Mouse (Mus musculus): ENCODE measurements around the gene Pmepa1. TPM values are rescaled to one million over a fixed set of nuclear protein-coding genes. Genes with fewer than 3 reads are reported as not detected.
A peak's percentile ranks its signal among the peaks of the same experiment; 100 is the strongest.

Pmepa1 gene
- polyA plus RNA-seq, 1 experiment from 2014 or later: 1.2 TPM

DNA sequence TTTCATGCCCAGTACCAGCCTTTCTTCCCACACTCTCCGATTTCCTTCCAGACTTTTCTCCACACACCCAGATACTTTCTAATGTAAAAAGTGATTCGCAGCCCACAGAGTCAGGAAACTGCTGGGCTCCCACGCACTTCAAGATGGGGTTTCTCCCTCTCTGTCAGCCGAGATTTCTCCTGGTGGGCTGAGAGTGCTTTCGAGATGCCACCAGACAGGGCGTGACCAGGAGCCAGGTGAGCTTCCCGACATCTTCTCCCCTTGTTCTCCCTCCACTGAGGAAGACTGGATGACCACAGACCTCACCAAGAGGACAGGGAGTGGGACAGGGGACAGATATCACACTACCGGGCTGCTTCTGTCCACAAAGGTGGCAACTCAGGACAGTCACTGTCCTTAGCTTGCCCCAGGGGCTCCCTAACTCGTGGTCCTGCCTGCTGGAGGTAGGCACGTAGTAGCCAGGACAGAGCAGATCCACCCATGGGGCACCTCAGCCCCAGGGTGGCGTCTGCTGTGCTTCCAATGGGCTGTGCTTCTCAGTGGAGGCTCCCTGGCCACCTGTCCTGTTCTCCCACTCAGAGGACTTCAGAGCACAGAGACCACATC is 91.8 kb downstream of the Pmepa1 start:
- H3K4me1 ChIP-seq: peaks cover 3% of the 10 kb centered on the region; the same call in 1 of the 2 replicates
- H3K36me3 ChIP-seq: no peaks in the 10 kb centered on the region
- H3K9me3 ChIP-seq (replicated peaks): no peaks in the 10 kb centered on the region
- peaks cover 15% of the 10 kb centered on the region for H3K27me3 ChIP-seq (ENCODE audit: low read depth, poor library complexity, severe bottlenecking)
- peak; percentile 10 for DNase-seq (ENCODE audit: low spot score)
- H3K4me3 ChIP-seq: no peak overlapping the region
- 68% methylated on average over 11 of the region's 11 CpGs for WGBS
- H3K27ac ChIP-seq (replicated peaks): no peak overlapping the region

DNA sequence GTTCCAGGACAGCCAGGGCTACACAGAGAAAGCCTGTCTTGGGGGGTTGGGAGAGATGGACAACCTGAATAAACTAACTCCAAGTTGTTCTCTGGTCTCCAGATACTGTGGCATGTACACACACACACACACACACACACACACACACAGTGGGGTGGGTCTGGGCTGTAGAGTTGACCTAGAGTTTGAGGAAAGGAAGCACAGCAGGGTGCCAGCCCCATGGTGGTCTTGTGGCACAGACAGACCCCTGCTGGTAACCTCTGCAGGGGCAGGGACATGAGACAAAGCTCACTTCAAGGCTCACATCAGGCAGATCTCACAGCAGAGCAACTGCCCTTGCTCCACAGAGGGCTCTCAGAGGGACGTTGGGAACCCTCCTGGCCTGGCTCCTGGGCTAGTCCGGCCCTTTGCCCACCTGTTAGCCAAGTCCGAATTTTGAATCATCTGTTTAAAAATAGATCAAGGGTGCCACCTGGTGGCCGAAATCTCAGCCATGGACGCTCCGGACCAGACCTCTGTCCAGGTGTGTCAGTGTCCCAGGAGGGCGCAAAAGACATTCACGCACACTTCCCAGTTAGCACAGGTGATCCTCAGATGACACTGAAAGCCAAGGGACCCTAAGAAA is 92.4 kb downstream of the Pmepa1 start:
- WGBS: 15% methylated on average over 8 of the region's 8 CpGs
- H3K36me3 ChIP-seq: no peaks in the 10 kb centered on the region
- DNase-seq (ENCODE audit: low spot score): peak; percentile 69

GRCm38 (mm10) chr2:173183311-173183710 is 93.0 kb downstream of the Pmepa1 start:
- no peak overlapping the region for H3K4me3 ChIP-seq
- DNase-seq (ENCODE audit: low spot score): peak; percentile 11
- H3K36me3 ChIP-seq: no peaks in the 10 kb centered on the region
- H3K4me1 ChIP-seq: peaks cover 3% of the 10 kb centered on the region; the same call in 1 of the 2 replicates
- peaks cover 15% of the 10 kb centered on the region for H3K27me3 ChIP-seq (ENCODE audit: low read depth, poor library complexity, severe bottlenecking)
- WGBS: 89% methylated on average over 10 of the region's 10 CpGs
- H3K9me3 ChIP-seq (replicated peaks): no peaks in the 10 kb centered on the region
- no peak overlapping the region for H3K27ac ChIP-seq (replicated peaks)

More for the DNA sequence above, 92.4 kb downstream of the Pmepa1 start:
- Histone ChIP-seq H3K4me3 (no peak overlapping the region), H3K27me3 (ENCODE audit: low read depth, poor library complexity, severe bottlenecking) (peaks cover 15% of the 10 kb centered on the region), H3K4me1 (peaks cover 3% of the 10 kb centered on the region; the same call in 1 of the 2 replicates), H3K27ac (replicated peaks) (no peak overlapping the region), H3K9me3 (replicated peaks) (no peaks in the 10 kb centered on the region)

DNA sequence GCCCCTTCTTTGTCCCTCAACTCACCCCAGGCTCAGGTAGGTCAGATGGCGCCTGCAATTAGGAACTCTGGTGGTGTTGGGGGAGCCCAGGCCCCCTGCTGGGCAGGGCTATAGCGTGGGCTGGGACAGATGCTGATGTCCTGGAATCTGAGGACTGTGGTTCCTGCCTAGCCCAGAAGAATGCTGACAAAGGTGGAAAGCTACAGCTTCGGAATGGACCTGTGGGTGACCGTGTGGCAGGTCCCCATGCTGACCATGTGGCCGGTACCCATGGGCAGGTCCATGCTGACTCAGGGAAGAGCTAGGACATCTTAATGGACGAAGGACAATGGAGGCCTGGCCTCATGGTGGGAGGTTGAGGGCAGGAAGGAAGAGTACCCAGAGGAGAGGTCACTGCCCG is 93.5 kb downstream of the Pmepa1 start:
- H3K27me3 ChIP-seq (ENCODE audit: low read depth, poor library complexity, severe bottlenecking): peaks cover 15% of the 10 kb centered on the region
- peaks cover 3% of the 10 kb centered on the region; the same call in 1 of the 2 replicates for H3K4me1 ChIP-seq
- peak; percentile 9 for DNase-seq (ENCODE audit: low spot score)
- WGBS: 77% methylated on average over 7 of the region's 7 CpGs
- 0 out of 2 replicates have a peak overlapping the region, but pooled peaks have one; percentile 13 for H3K27ac ChIP-seq (replicated peaks)
- H3K4me3 ChIP-seq: no peak overlapping the region
- H3K36me3 ChIP-seq: no peaks in the 10 kb centered on the region
- no peaks in the 10 kb centered on the region for H3K9me3 ChIP-seq (replicated peaks)

DNA sequence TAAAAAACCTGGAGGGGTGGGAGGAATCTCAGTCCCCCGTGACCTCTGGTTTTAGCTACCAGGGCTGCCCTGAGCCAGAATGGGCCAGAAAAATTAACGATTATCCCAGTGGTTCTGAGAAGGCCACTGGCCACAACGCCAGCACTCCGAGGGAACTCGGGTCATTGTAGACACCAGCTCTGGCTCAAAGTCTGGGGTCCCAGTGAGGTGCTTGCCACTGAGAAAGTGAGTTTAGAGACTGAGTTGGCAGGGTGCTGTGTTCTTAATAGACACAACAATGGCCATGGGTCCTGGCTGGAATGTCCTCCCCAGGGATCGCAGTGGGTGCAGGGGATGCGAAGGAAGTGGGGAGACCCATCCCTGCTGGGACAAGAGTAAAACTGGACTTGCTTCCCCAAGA is 94.4 kb downstream of the Pmepa1 start:
- H3K27me3 ChIP-seq (ENCODE audit: low read depth, poor library complexity, severe bottlenecking): peaks cover 9% of the 10 kb centered on the region; the same call in 1 of the 2 replicates
- 84% methylated on average over 7 of the region's 7 CpGs for WGBS
- peak overlapping the region; percentile 39; the same call in 1 of the 2 replicates for H3K27ac ChIP-seq (replicated peaks)
- no peak overlapping the region for H3K4me3 ChIP-seq
- no peak for DNase-seq (ENCODE audit: low spot score)
- no peaks in the 10 kb centered on the region for H3K36me3 ChIP-seq
- peaks cover 3% of the 10 kb centered on the region; the same call in 1 of the 2 replicates for H3K4me1 ChIP-seq
- no peaks in the 10 kb centered on the region for H3K9me3 ChIP-seq (replicated peaks)

- no peak overlapping the region for H3K27ac ChIP-seq (replicated peaks)
- no peaks in the 10 kb centered on the region for H3K9me3 ChIP-seq (replicated peaks)
- no peaks in the 10 kb centered on the region for H3K36me3 ChIP-seq
- H3K27me3 ChIP-seq (ENCODE audit: low read depth, poor library complexity, severe bottlenecking): peaks cover 5% of the 10 kb centered on the region; the same call in 1 of the 2 replicates
- no peak overlapping the region for H3K4me3 ChIP-seq
- WGBS: 63% methylated on average over 5 of the region's 5 CpGs
- peak; percentile 8 for DNase-seq (ENCODE audit: low spot score)
- peaks cover 2% of the 10 kb centered on the region; the same call in 1 of the 2 replicates for H3K4me1 ChIP-seq
These were observed 94.8 kb downstream of the Pmepa1 start for GRCm38 (mm10) chr2:173181486-173181885.

DNA sequence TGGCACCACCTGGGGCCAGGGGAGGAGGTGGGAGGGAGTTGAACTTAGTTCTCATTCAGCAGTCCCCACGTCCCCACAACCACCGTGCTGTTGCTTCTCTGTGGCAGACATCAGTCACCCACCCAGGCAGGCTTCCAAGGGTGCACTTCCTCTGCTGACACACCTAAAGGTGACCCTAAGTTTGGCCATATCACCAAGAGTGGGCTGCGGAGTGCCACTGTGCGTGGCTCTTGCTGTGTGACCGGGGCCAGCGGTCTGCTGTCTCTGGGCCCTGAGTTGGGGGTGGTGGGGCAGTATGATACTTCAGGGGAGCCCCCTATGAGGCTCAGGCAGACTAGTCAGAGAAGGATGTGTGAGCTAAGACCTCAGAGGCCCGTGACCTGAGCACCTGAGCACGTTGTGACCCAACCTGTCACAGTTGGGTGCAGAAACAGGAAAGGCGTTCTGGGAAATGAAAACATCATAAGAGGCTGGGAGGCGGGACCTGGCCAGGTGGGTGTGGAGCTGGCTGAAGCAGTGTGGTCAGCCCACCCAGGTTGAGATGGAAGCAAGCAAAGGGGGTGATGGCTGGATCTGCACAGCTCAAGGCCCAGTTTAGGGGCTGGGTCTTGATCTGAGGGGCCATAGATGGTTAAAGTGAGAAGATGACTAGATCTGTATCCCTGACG is 95.5 kb downstream of the Pmepa1 start:
- Histone ChIP-seq H3K4me3 (no peak overlapping the region), H3K9me3 (replicated peaks) (peaks cover 1% of the 10 kb centered on the region; the same call in 1 of the 2 replicates), H3K4me1 (no peaks in the 10 kb centered on the region), H3K27ac (replicated peaks) (no peak overlapping the region), H3K27me3 (ENCODE audit: low read depth, poor library complexity, severe bottlenecking) (0 out of 2 replicates have a peak, but pooled peaks cover 4% of the 10 kb centered on the region), H3K36me3 (no peaks in the 10 kb centered on the region)
- 84% methylated on average over 11 of the region's 11 CpGs for WGBS
- DNase-seq (ENCODE audit: low spot score): peak; percentile 9

- Histone ChIP-seq H3K4me3 (no peak overlapping the region), H3K36me3 (no peaks in the 10 kb centered on the region), H3K27ac (replicated peaks) (0 out of 2 replicates have a peak overlapping the region, but pooled peaks have one; percentile 38), H3K9me3 (replicated peaks) (peaks cover 7% of the 10 kb centered on the region), H3K4me1 (no peaks in the 10 kb centered on the region), H3K27me3 (ENCODE audit: low read depth, poor library complexity, severe bottlenecking) (0 out of 2 replicates have a peak, but pooled peaks cover 4% of the 10 kb centered on the region)
- 82% methylated on average over 4 of the region's 4 CpGs for WGBS
- peak; percentile 10 for DNase-seq (ENCODE audit: low spot score)
These were observed 96.3 kb downstream of the Pmepa1 start for GRCm38 (mm10) chr2:173180026-173180425.

DNA sequence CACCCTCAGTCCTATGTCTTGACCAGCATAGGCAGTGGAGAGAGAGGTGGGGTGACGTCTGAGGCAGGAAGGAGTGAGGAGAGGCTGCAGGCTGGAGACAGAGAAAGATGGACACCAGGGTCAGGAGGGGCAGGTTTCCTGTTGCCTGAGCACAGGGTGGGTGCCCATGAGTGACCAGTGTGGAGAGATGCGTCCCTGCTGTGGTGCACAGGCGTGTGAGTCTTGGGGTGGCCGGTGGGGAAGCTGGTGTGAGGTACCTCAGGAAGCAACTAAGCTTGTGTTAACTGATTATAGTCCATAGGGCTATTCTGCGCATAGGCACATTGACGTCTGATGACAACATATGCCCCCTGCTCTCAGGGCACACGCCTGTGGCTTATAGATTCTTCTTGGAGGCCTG is 97.3 kb downstream of the Pmepa1 start:
- H3K27ac ChIP-seq (replicated peaks): no peak overlapping the region
- H3K27me3 ChIP-seq (ENCODE audit: low read depth, poor library complexity, severe bottlenecking): 0 out of 2 replicates have a peak, but pooled peaks cover 4% of the 10 kb centered on the region
- H3K36me3 ChIP-seq: no peaks in the 10 kb centered on the region
- peaks cover 7% of the 10 kb centered on the region for H3K9me3 ChIP-seq (replicated peaks)
- no peak overlapping the region for H3K4me3 ChIP-seq
- WGBS: 93% methylated on average over 7 of the region's 7 CpGs
- H3K4me1 ChIP-seq: peaks cover 9% of the 10 kb centered on the region
- peak; percentile 9 for DNase-seq (ENCODE audit: low spot score)

- Histone ChIP-seq H3K27me3 (ENCODE audit: low read depth, poor library complexity, severe bottlenecking) (peaks cover 5% of the 10 kb centered on the region; the same call in 1 of the 2 replicates), H3K4me3 (no peak overlapping the region), H3K27ac (replicated peaks) (no peak overlapping the region), H3K4me1 (peaks cover 20% of the 10 kb centered on the region), H3K9me3 (replicated peaks) (peaks cover 7% of the 10 kb centered on the region), H3K36me3 (no peaks in the 10 kb centered on the region)
- peak; percentile 9 for DNase-seq (ENCODE audit: low spot score)
- WGBS: 88% methylated on average over 8 of the region's 8 CpGs
These were observed 98.4 kb downstream of the Pmepa1 start for GRCm38 (mm10) chr2:173177951-173178350.

- Histone ChIP-seq H3K27ac (replicated peaks) (no peak overlapping the region), H3K4me1 (peaks cover 25% of the 10 kb centered on the region), H3K4me3 (no peak overlapping the region), H3K36me3 (no peaks in the 10 kb centered on the region), H3K9me3 (replicated peaks) (peaks cover 7% of the 10 kb centered on the region), H3K27me3 (ENCODE audit: low read depth, poor library complexity, severe bottlenecking) (peaks cover 10% of the 10 kb centered on the region)
- DNase-seq (ENCODE audit: low spot score): no peak
- WGBS: 87% methylated on average over 5 of the region's 5 CpGs
These were observed 98.9 kb downstream of the Pmepa1 start for GRCm38 (mm10) chr2:173177481-173177880.

DNA sequence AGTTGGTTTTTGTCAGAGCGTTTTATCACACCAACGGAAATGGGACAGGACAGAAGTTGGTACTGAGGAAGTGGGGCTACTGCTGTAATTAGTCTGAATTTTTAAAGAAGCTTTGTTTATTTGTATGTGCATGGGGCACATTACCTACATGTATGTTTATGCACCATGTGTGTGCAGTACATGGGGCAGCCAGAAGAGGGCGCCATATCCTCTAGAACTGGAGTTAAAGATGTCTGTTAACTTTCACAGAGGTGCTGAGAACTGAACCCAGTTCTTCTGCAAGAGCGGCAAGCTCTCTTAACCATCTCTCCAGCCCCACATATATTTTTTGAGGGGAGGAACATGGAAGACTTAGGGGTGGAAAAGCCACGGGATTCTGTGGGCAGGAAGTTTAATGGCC is 100.6 kb downstream of the Pmepa1 start:
- peak; percentile 9 for DNase-seq (ENCODE audit: low spot score)
- peaks cover 43% of the 10 kb centered on the region for H3K4me1 ChIP-seq
- no peak overlapping the region for H3K27ac ChIP-seq (replicated peaks)
- H3K27me3 ChIP-seq (ENCODE audit: low read depth, poor library complexity, severe bottlenecking): peaks cover 23% of the 10 kb centered on the region
- WGBS: 93% methylated on average over 5 of the region's 5 CpGs
- H3K4me3 ChIP-seq: no peak overlapping the region
- peaks cover 7% of the 10 kb centered on the region for H3K9me3 ChIP-seq (replicated peaks)
- H3K36me3 ChIP-seq: no peaks in the 10 kb centered on the region
